Mouse (Mus musculus) forebrain, embryonic 11.5 days (tissue): ENCODE measurements around the gene Mmrn1. TPM values are rescaled to one million over a fixed set of nuclear protein-coding genes. Genes with fewer than 3 reads are reported as not detected.
A peak's percentile ranks its signal among the peaks of the same experiment; 100 is the strongest.
"Not testable (repeated sequence)": the region's sequence is repeated elsewhere in the genome, so short reads cannot be mapped to it uniquely, and the experiment has no call there.

ENCODE experiments used
- ATAC-seq: fragments of 200-750 bp; cut with Nextera tagmentation; replicated peaks from 2 replicates; pipeline ENCODE4 v1.8.0; 2017; ENCODE audit warnings: moderate TSS enrichment; ENCODE audit not compliant: low FRiP score
- DNase-seq: peaks from one replicate; pipeline ENCODE4 v3.0.0-alpha.2; 2017; ENCODE audit warnings: low spot score
- H3K27ac ChIP-seq: fragments of 300-500 bp; sonication (generic); 2 replicates; pipeline ENCODE4 v1.5.1; 2014; ENCODE audit warnings: low read depth, low read length
- H3K27me3 ChIP-seq: fragments of 300-500 bp; sonication (generic); 2 replicates; pipeline ENCODE4 v1.6.1; 2014; ENCODE audit warnings: mild to moderate bottlenecking, low read length, mixed read lengths; ENCODE audit not compliant: control insufficient read depth, insufficient read depth
- H3K36me3 ChIP-seq: fragments of 300-500 bp; sonication (generic); 2 replicates; pipeline ENCODE4 v1.6.1; 2014; ENCODE audit warnings: mild to moderate bottlenecking, low read length, moderate library complexity, mixed read lengths; ENCODE audit not compliant: control insufficient read depth, insufficient read depth
- H3K4me1 ChIP-seq: fragments of 300-500 bp; sonication (generic); replicated peaks from 2 replicates; pipeline ENCODE4 v1.6.1; 2014; ENCODE audit warnings: low read length, mixed read lengths; ENCODE audit not compliant: control insufficient read depth, insufficient read depth
- H3K4me2 ChIP-seq: fragments of 300-500 bp; sonication (generic); 2 replicates; pipeline ENCODE4 v1.6.1; 2014; ENCODE audit warnings: low read depth, mild to moderate bottlenecking, low read length, moderate library complexity, mixed read lengths; ENCODE audit not compliant: severe bottlenecking
- H3K4me3 ChIP-seq: fragments of 300-500 bp; sonication (generic); 2 replicates; pipeline ENCODE4 v1.5.1; 2014; ENCODE audit warnings: low read depth, low read length
- H3K9ac ChIP-seq: fragments of 300-500 bp; sonication (generic); 2 replicates; pipeline ENCODE4 v1.6.1; 2014; ENCODE audit warnings: low read length
- H3K9me3 ChIP-seq: fragments of 300-500 bp; sonication (generic); 2 replicates; pipeline ENCODE4 v1.6.1; 2016; ENCODE audit warnings: low read length, mixed read lengths; ENCODE audit not compliant: control insufficient read depth
- WGBS: fragments of 180-500 bp; shearing (Covaris S2); extraction: QIAGEN DNeasy Blood & Tissue Kit; methylation state at CpG from one replicate; pipeline ENCODE4 v1.1.7; 2014; 5-methylcytosine and 5-hydroxymethylcytosine counted together
- polyA plus RNA-seq: library from polyadenylated mRNA; unstranded; fragments of >200 nt; fragmentation: Nextera tagmentation; extraction: Ambion mirVana; gene quantifications from 2 replicates; pipeline ENCODE4 v1.2.1, GENCODE M21; 2014

The Mmrn1 gene
- polyA plus RNA-seq: 5.6 and 6.5 TPM in 2 replicates

GRCm38 (mm10) chr6:60924676-60925075 is at the start of gene Mmrn1:
Gene Mmrn1, plus strand, starts transcription at chr6:60924976.
- H3K4me1 ChIP-seq, H3K9ac ChIP-seq, H3K4me3 ChIP-seq, H3K27ac ChIP-seq, H3K9me3 ChIP-seq, ATAC-seq, H3K4me2 ChIP-seq, DNase-seq, H3K36me3 ChIP-seq, H3K27me3 ChIP-seq: not testable (repeated sequence)
- WGBS: 97% methylated on average over 20 of the region's 20 CpGs

- Histone ChIP-seq H3K27ac (no peak overlapping the region), H3K9ac (no peak overlapping the region), H3K4me3 (no peak overlapping the region), H3K4me1 (no peaks in the 10 kb centered on the region), H3K4me2 (no peak overlapping the region), H3K9me3 (no peaks in the 10 kb centered on the region), H3K27me3 (no peaks in the 10 kb centered on the region), H3K36me3 (no peaks in the 10 kb centered on the region)
- 91% methylated on average over 7 of the region's 7 CpGs for WGBS
- DNase-seq: no peak
- ATAC-seq: no peak
Measured at GRCm38 (mm10) chr6:60880362-60880761, 44.4 kb upstream of the Mmrn1 start.

GRCm38 (mm10) chr6:60881534-60881933 is 43.2 kb upstream of the Mmrn1 start:
- H3K4me1 ChIP-seq: no peaks in the 10 kb centered on the region
- no peaks in the 10 kb centered on the region for H3K36me3 ChIP-seq
- H3K27ac ChIP-seq: no peak overlapping the region
- no peak for DNase-seq
- H3K9ac ChIP-seq: no peak overlapping the region
- no peaks in the 10 kb centered on the region for H3K9me3 ChIP-seq
- no peaks in the 10 kb centered on the region for H3K27me3 ChIP-seq
- no peak overlapping the region for H3K4me3 ChIP-seq
- no peak for ATAC-seq
- WGBS: 70% methylated on average over 2 of the region's 2 CpGs
- no peak overlapping the region for H3K4me2 ChIP-seq

- Histone ChIP-seq H3K4me3 (no peak overlapping the region), H3K4me2 (no peak overlapping the region), H3K9me3 (no peaks in the 10 kb centered on the region), H3K36me3 (no peaks in the 10 kb centered on the region), H3K27ac (no peak overlapping the region), H3K9ac (no peak overlapping the region), H3K4me1 (no peaks in the 10 kb centered on the region), H3K27me3 (no peaks in the 10 kb centered on the region)
- 87% methylated on average over 2 of the region's 2 CpGs for WGBS
- ATAC-seq (no peak), DNase-seq (no peak)
Measured at GRCm38 (mm10) chr6:60907272-60907671, 17.5 kb upstream of the Mmrn1 start.

- Histone ChIP-seq H3K27me3 (no peaks in the 10 kb centered on the region), H3K4me3 (no peak overlapping the region), H3K9ac (no peak overlapping the region), H3K4me1 (no peaks in the 10 kb centered on the region), H3K4me2 (no peak overlapping the region), H3K9me3 (no peaks in the 10 kb centered on the region), H3K27ac (no peak overlapping the region), H3K36me3 (no peaks in the 10 kb centered on the region)
- no peak for DNase-seq
- ATAC-seq: 0 out of 2 replicates have a peak, but pooled peaks have one; percentile 58
Measured at GRCm38 (mm10) chr6:60931364-60931763, 6.6 kb downstream of the Mmrn1 start.

- no peaks in the 10 kb centered on the region for H3K36me3 ChIP-seq
- H3K4me1 ChIP-seq: no peaks in the 10 kb centered on the region
- no peaks in the 10 kb centered on the region for H3K27me3 ChIP-seq
- H3K9ac ChIP-seq: no peak overlapping the region
- no peak overlapping the region for H3K4me2 ChIP-seq
- H3K4me3 ChIP-seq: no peak overlapping the region
- H3K27ac ChIP-seq: no peak overlapping the region
- no peaks in the 10 kb centered on the region for H3K9me3 ChIP-seq
- WGBS: 75% methylated on average over 4 of the region's 4 CpGs
- DNase-seq (no peak), ATAC-seq (no peak)
Measured at GRCm38 (mm10) chr6:60934835-60935234, 10.1 kb downstream of the Mmrn1 start.

- ATAC-seq: no peak
- H3K27ac ChIP-seq: no peak overlapping the region
- no peaks in the 10 kb centered on the region for H3K4me1 ChIP-seq
- H3K9ac ChIP-seq: no peak overlapping the region
- no peak overlapping the region for H3K4me3 ChIP-seq
- no peak overlapping the region for H3K4me2 ChIP-seq
- 83% methylated on average over 4 of the region's 4 CpGs for WGBS
- no peaks in the 10 kb centered on the region for H3K36me3 ChIP-seq
- no peaks in the 10 kb centered on the region for H3K27me3 ChIP-seq
- no peaks in the 10 kb centered on the region for H3K9me3 ChIP-seq
- DNase-seq: no peak
Measured at GRCm38 (mm10) chr6:60935448-60936130, 10.8 kb downstream of the Mmrn1 start.

GRCm38 (mm10) chr6:60944178-60944577 is 19.4 kb downstream of the Mmrn1 start:
- Histone ChIP-seq H3K27ac (no peak overlapping the region), H3K9ac (no peak overlapping the region), H3K36me3 (no peaks in the 10 kb centered on the region), H3K4me1 (no peaks in the 10 kb centered on the region), H3K9me3 (no peaks in the 10 kb centered on the region), H3K27me3 (no peaks in the 10 kb centered on the region), H3K4me3 (no peak overlapping the region), H3K4me2 (no peak overlapping the region)
- 85% methylated on average over 7 of the region's 7 CpGs for WGBS
- DNase-seq (no peak), ATAC-seq (no peak)

GRCm38 (mm10) chr6:60944621-60945020 is 19.8 kb downstream of the Mmrn1 start:
- H3K9ac ChIP-seq: no peak overlapping the region
- DNase-seq: no peak
- no peaks in the 10 kb centered on the region for H3K36me3 ChIP-seq
- no peaks in the 10 kb centered on the region for H3K9me3 ChIP-seq
- ATAC-seq: no peak
- no peaks in the 10 kb centered on the region for H3K4me1 ChIP-seq
- H3K27ac ChIP-seq: no peak overlapping the region
- H3K27me3 ChIP-seq: no peaks in the 10 kb centered on the region
- no peak overlapping the region for H3K4me2 ChIP-seq
- WGBS: 85% methylated on average over 9 of the region's 9 CpGs
- H3K4me3 ChIP-seq: no peak overlapping the region
